Comparison of ENCODE assay signal across 8 mouse cellular contexts in the genomic region with DNA sequence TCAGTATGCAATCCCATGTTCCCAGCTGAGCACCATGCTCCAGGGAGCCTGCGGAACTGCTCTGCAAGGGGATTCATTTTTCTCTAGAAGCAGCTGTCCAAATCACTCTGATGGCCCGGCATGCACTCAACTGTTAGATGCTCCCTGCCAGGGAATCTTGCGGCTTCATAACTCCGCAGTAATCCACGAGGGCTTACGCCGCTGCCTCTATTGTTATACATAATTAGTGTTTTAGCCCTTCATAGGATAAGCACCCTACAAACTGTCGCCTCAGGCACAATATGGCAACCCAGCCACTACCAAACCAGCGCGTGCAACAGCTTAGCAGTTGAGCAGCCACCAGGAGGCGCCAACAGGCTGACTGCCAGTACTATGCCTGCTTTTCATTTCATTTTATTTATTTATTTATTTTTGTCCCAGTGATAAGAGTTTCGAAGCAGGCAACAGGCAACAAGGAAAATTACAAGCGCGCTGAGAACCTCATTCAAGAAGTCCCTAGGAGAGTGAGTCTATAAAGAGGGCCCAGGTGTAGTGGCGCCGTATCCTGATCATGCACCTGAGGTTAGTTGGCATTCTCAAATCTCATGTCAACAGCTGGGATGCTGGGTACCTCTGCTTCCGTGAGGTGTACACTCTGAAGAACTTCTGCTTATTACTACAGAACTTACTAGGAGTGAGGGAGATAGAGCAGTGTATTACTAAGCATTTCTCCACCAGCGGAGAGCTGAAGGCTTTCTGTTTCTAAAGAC.
DNase-seq lines count a peak whose midpoint lies in the region; ATAC-seq and TF ChIP-seq lines count a peak whose summit lies in the region.

No protein-coding gene starts in this region.

- H3K4me2 ChIP-seq in liver, embryonic 11.5 days, result no peak overlapping the region
- H3K4me2 ChIP-seq in neural tube, embryonic 13.5 days, result peak overlapping the region; percentile 29; the same call in 1 of the 2 replicates

- TF ChIP-seq CTCF in cortical plate, adult 2 months (IDR thresholded peaks at IDR 0.05; ENCODE audit: extremely low read depth, insufficient read depth, low read length), result peak; percentile 51

- H3K27me3 ChIP-seq in liver, embryonic 11.5 days (replicated peaks; ENCODE audit: control insufficient read depth, insufficient read depth, low read length), result no peaks in the 10 kb centered on the region
- H3K27me3 ChIP-seq in neural tube, embryonic 13.5 days, result no peaks in the 10 kb centered on the region

- peak; percentile 5 for DNase-seq in ovary, postnatal 10 days (ENCODE audit: low spot score)
- DNase-seq in ovary, adult 18-20 months (ENCODE audit: low spot score), result no peak
- peak; percentile 74 for DNase-seq in gastrocnemius, postnatal 10 days
- DNase-seq in kidney, postnatal 10 days, result peak; percentile 85
- peak; percentile 38 for DNase-seq in liver, embryonic 11.5 days (ENCODE audit: low spot score)
- DNase-seq in testis, postnatal 10 days (ENCODE audit: low spot score), result peak; percentile 87

- H3K4me1 ChIP-seq in cortical plate, adult 2 months (ENCODE audit: control insufficient read depth, insufficient read depth, low read length), result no peaks in the 10 kb centered on the region
- H3K4me1 ChIP-seq in liver, embryonic 11.5 days (replicated peaks; ENCODE audit: control insufficient read depth, insufficient read depth, low read length), result no peaks in the 10 kb centered on the region
- H3K4me1 ChIP-seq in neural tube, embryonic 13.5 days (replicated peaks), result no peaks in the 10 kb centered on the region

- ATAC-seq in liver, embryonic 11.5 days (replicated peaks; ENCODE audit: low FRiP score), result no peak
- ATAC-seq in neural tube, embryonic 13.5 days (ENCODE audit: low read depth), result peak; percentile 89

- no peaks in the 10 kb centered on the region for H3K9me3 ChIP-seq in liver, embryonic 11.5 days (ENCODE audit: control insufficient read depth, low read length)
- H3K9me3 ChIP-seq in neural tube, embryonic 13.5 days, result no peaks in the 10 kb centered on the region

- H3K9ac ChIP-seq in liver, embryonic 11.5 days (ENCODE audit: low read depth, low read length), result no peak overlapping the region
- H3K9ac ChIP-seq in neural tube, embryonic 13.5 days, result no peak overlapping the region

- no peaks in the 10 kb centered on the region for H3K36me3 ChIP-seq in liver, embryonic 11.5 days (ENCODE audit: control insufficient read depth, insufficient read depth, low read length)
- no peaks in the 10 kb centered on the region for H3K36me3 ChIP-seq in neural tube, embryonic 13.5 days

- 65% methylated on average over 18 of the region's 18 CpGs for WGBS in liver, embryonic 11.5 days
- WGBS in neural tube, embryonic 13.5 days, result 55% methylated on average over 18 of the region's 18 CpGs

- H3K27ac ChIP-seq in cortical plate, adult 2 months (ENCODE audit: insufficient read depth, low read length), result no peak overlapping the region
- H3K27ac ChIP-seq in liver, embryonic 11.5 days (ENCODE audit: low read depth, low read length), result no peak overlapping the region
- H3K27ac ChIP-seq in neural tube, embryonic 13.5 days (replicated peaks), result no peak overlapping the region

- TF ChIP-seq POLR2A in cortical plate, adult 2 months (IDR thresholded peaks at IDR 0.05; ENCODE audit: extremely low read depth, insufficient read depth, low read length), result no peak

- no peak overlapping the region for H3K4me3 ChIP-seq in cortical plate, adult 2 months (ENCODE audit: insufficient read depth, low read length)
- H3K4me3 ChIP-seq in liver, embryonic 11.5 days (ENCODE audit: low read depth, low read length), result no peak overlapping the region
- H3K4me3 ChIP-seq in neural tube, embryonic 13.5 days, result no peak overlapping the region; the same call in 1 of the 2 replicates
